Mouse (Mus musculus) skeletal muscle tissue, postnatal 0 days (tissue): Measurements from ENCODE around the gene Pde8b. TPM values are rescaled to one million over a fixed set of nuclear protein-coding genes. Genes with fewer than 3 reads are reported as not detected.

ENCODE experiments used
- polyA plus RNA-seq: library from polyadenylated mRNA; unstranded; fragments of >200 nt; fragmentation: Nextera tagmentation; extraction: Ambion mirVana; gene quantifications from 2 replicates; pipeline ENCODE4 v1.2.1, GENCODE M21; 2015

The Pde8b gene
- 1.00 and 1.2 TPM in 2 replicates for polyA plus RNA-seq

DNA sequence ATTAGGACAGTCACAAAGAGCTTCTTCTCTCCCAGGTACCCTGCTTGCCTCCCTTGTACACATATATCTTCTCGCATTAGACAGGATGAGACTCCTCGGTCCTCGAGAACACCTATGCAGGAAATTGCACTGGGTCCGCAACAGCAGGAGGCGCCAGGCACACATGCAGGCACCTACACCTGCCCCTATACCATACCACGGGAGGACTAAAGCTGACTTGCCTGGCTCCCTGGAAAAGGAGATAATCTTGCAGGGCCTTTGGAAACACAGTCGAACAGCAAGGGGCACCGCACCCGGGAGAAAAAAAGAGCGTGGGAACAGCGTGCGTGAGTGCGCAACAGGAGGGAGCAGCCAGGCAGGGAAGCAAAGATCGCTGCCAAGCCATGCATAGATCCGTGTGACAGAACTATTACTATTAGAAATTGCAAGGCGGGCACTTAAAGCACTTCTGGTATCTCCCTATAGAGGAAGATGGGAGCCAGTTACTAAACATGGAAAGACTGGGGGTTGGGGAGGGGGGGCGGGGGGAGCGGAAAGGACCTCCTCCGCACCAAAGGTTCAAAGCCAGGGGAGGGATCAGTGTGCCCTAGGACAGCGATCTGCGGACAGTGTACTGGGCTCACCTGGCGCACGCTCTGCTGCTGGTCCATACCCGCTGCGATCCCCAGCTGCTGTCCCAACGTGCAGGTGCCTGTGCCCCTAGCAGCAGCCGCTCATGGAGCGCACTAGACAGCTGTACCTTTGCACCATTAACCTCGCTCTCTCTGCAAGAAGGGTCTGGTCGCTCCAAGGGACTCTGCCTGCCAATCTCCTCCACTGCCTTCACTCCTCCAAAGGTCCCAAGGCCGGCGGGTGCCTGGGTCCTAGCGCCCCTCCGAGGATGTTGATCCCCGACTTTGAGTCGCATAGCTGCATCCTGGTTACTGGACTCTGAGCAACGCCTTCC lies at the start of gene Pde8b:
Pde8b (minus strand) TSS at position 826 of the 946 bp plus-strand sequence.

DNA sequence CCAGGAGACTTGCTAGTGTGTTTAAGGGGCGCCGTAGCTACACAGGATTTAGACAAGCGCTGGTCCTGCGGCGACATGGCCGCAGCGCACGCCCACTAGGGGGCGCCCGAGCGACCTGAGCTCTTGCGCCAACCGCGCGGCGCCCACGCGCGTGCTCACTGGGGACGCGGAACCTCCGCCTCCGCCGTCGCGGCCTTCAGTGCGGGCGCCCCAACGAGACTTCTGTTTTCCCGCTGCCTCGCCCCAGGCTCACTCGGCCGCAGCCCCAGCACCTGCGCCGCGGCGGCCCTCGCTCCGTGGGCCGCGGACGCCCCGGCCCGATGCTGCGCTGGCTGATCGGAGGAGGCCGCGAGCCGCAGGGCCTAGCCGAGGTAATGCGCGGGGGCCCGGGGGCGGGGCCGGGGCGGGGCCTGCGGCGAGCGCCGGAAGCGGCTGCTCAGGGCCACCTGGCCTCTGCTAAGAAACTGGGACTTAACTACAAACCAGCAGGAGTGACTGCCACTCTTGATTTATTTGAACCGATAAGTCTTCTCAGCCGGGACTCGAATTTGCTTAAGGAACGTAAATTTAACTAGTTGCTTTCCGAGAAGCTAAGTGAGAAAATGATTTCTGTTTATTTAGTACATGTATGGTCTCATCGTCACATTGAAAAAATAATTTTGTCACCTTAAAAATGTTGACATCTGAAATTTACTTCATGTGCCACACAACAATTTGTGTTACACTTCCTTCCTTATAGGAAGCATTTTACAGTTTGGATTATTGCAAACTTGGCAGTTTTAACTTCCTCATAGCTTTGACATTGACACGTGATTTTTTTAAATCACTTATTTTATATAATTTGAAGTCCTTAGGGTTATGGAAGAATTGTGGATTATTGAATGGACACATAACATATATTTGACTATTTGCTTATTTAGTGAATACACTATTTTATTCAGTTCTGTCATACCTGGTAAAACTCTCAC lies 273.6 kb downstream of the Pde8b start, which contains the start of gene Wdr41:
Wdr41 (plus strand) TSS at position 126 of the 968 bp plus-strand sequence.

Other genes with a start within 250 kb of the Pde8b start
- 17.7 and 23.2 TPM in 2 replicates for gene Zbed3, start 73.3 kb upstream of the Pde8b start, polyA plus RNA-seq
- 14.3 and 15.4 TPM in 2 replicates for gene Aggf1, start 125.0 kb upstream of the Pde8b start, polyA plus RNA-seq
- gene Crhbp, start 194.6 kb upstream of the Pde8b start, polyA plus RNA-seq = not detected in 2 replicates
- gene S100z, start 228.4 kb upstream of the Pde8b start, polyA plus RNA-seq = not detected in 2 replicates